Mouse (Mus musculus) myocyte (in vitro differentiated cells): ENCODE measurements at regions not wholly inside any gene's neighbourhood (a gene's known extent, or its start where the extent isn't known, plus 50 kb on each side); places are given as distances from the start of the nearest gene placed in this dataset.

ENCODE experiments used
- CEBPB ChIP-seq: IDR thresholded peaks from 2 replicates; pipeline ENCODE4 v1.6.1; 2011; ENCODE audit warnings: mild to moderate bottlenecking, moderate library complexity; ENCODE audit not compliant: poor library complexity, insufficient read depth, severe bottlenecking
- E2F4 ChIP-seq: IDR thresholded peaks from one replicate; pipeline ENCODE4 v1.6.1; 2011; ENCODE audit warnings: mild to moderate bottlenecking, control low read depth, moderate library complexity; ENCODE audit not compliant: insufficient read depth
- MAX ChIP-seq: IDR thresholded peaks from one replicate; pipeline ENCODE4 v1.6.1; 2011; ENCODE audit warnings: low read depth, mild to moderate bottlenecking, control low read depth
- MYOD1 ChIP-seq, 3 experiments: IDR thresholded peaks; one replicate each; pipeline ENCODE4 v1.6.1; 2011; ENCODE audit warnings: control low read depth in 2 of 3, low read depth in 2 of 3, mild to moderate bottlenecking in 2 of 3, moderate library complexity in 1 of 3; ENCODE audit not compliant: insufficient read length in 2 of 3, control insufficient read depth in 1 of 3
- MYOG ChIP-seq, 3 experiments: IDR thresholded peaks; one replicate each; pipeline ENCODE4 v1.6.1; 2011; ENCODE audit warnings: control low read depth in 2 of 3, low read depth in 2 of 3, mild to moderate bottlenecking in 2 of 3; ENCODE audit not compliant: insufficient read length in 2 of 3, control insufficient read depth in 1 of 3, insufficient read depth in 1 of 3
- POLR2A ChIP-seq: IDR thresholded peaks from one replicate; pipeline ENCODE4 v1.6.1; 2011; ENCODE audit warnings: low read depth, mild to moderate bottlenecking, control low read depth, moderate library complexity; ENCODE audit not compliant: insufficient read length
- POLR2AphosphoS2 ChIP-seq: IDR thresholded peaks from one replicate; pipeline ENCODE4 v1.6.1; 2011; ENCODE audit warnings: low read depth, control low read depth; ENCODE audit not compliant: insufficient read length
- TCF12 ChIP-seq: IDR thresholded peaks from one replicate; pipeline ENCODE4 v1.6.1; 2011; ENCODE audit warnings: mild to moderate bottlenecking, control low read depth; ENCODE audit not compliant: poor library complexity, insufficient read depth, severe bottlenecking
- TCF3 ChIP-seq: IDR thresholded peaks from one replicate; pipeline ENCODE4 v1.6.1; 2011; ENCODE audit warnings: low read depth, control low read depth; ENCODE audit not compliant: insufficient read length
- USF1 ChIP-seq: IDR thresholded peaks from one replicate; pipeline ENCODE4 v1.6.1; 2011; ENCODE audit warnings: low read depth, mild to moderate bottlenecking, control low read depth, moderate library complexity

- TF ChIP-seq POLR2A, result no peak
- no peak for TF ChIP-seq TCF3
- no peak for TF ChIP-seq E2F4
- no peak for TF ChIP-seq TCF12
- no peak for TF ChIP-seq MAX
- TF ChIP-seq USF1, result no peak
- TF ChIP-seq POLR2AphosphoS2, result no peak
- TF ChIP-seq CEBPB, result no peak
- TF ChIP-seq MYOG (IDR thresholded peaks at IDR 0.05; ENCODE audit: control insufficient read depth in 1 of 3, insufficient read depth in 1 of 3, insufficient read length in 2 of 3, low read depth in 2 of 3), result no peak
- TF ChIP-seq MYOD1 (IDR thresholded peaks at IDR 0.05; ENCODE audit: control insufficient read depth in 1 of 3, insufficient read length in 2 of 3, low read depth in 2 of 3), result no peak
Observed at GRCm38 (mm10) chr2:94536631-94537030, 98.7 kb upstream of the Api5 start.
